Mouse (Mus musculus) bone marrow, adult 2 months (tissue): ENCODE data around the gene Fancg.

ENCODE experiments used
- CTCF ChIP-seq: fragments of 200-500 bp; IDR thresholded peaks from 2 replicates; pipeline ENCODE4 v1.5.1; 2011; ENCODE audit warnings: low read length, control low read depth; ENCODE audit not compliant: control insufficient read depth, insufficient read depth
- POLR2A ChIP-seq: fragments of 200-500 bp; IDR thresholded peaks from 2 replicates; pipeline ENCODE4 v1.6.1; 2011; ENCODE audit warnings: low read depth, mild to moderate bottlenecking, control low read depth, low read length, borderline replicate concordance; ENCODE audit not compliant: control insufficient read depth

- no peak for TF ChIP-seq POLR2A
- no peak for TF ChIP-seq CTCF
Observed at GRCm38 (mm10) chr4:43004951-43005350, 5.4 kb downstream of the Fancg start.
